Mouse (Mus musculus) layer of hippocampus, adult 9-11 months (tissue): Measurements from ENCODE around the gene Ahctf1.

Experiments used
- DNase-seq: peaks from one replicate; pipeline ENCODE4 v3.0.0; 2022

Gene Ahctf1

GRCm38 (mm10) chr1:179804140-179804881 is 831 bp upstream of the Ahctf1 start:
- DNase-seq: no peak

GRCm38 (mm10) chr1:179802610-179803512 is 619 bp downstream of the Ahctf1 start, which contains the start of gene Gm10518:
Gene Gm10518 (plus strand): TSS chr1:179803376.
- peak; percentile 35 for DNase-seq

DNA sequence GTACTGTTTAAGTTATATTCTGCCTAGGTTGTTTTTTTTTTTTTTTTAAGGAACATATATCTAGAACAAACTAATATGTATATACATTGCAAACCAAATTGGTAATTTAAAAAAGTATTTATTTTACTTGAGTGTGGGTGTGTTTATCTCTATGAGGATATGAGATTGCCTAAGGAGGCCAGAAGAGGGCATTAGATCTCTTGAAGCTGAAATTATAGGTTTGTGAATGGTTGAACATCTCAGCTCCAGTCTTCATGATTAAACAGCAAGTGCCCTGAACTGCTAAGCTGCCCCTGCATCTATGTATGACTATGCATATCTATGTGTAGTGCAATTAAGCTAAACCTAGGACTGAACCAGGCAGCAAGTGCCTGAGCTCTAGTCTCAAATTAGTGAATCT is 4.7 kb downstream of the Ahctf1 start:
- DNase-seq: no peak

DNA sequence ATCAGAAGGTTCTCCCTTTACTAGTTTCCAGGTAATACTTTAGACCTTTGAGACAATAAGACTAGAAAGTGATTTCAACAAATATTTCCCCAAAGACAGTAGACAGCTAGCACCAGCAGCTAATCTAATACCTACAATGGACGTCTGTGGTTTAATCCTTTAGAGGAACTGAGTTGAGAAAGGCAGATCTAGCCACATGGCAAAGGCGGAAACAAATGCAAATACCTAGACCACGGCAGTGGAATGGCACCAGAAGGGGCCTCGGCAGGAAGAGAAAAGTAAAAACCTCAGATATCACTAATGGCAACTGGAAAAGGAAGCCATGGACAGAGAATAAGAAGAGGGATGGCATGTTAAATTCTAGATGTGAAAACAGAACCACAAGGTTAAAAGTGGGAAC is 16.2 kb downstream of the Ahctf1 start:
- DNase-seq: no peak

DNA sequence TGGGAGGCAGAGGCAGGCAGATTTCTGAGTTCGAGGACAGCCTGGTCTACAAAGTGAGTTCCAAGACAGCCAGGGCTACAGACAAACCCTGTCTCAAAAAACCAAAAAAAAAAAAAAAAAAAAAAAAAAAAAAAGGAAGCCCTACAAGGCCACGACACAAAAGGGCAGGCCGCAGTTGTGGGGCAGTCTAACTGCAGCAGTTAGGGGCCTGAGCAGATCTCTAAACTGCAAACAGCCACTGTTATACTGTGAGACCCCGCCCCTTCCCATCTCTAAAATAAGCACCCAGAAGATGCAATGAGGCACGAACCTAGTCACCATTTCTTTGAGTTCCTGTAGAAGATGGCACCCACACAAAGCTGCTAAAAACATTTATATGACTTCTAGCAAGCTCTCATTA is 18.0 kb downstream of the Ahctf1 start:
- DNase-seq: no peak

DNA sequence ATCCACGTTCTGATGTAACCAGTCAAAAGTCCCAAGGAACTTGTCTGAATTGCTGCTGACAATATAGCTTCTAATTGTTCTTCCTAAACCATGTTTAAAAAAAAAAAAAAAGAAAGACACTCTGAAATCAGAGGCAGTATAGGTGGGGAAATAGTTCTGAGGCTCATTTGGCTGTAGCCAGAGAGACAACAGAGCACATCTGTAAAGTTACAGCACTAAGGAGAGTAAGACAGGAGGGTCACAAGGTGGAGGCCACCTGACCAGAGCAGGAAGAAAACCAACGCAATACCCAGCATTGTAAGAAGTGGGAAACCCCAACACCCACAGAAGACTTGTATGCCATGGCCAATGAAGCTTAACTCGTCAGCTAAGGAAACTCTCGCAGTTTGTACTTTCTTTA is 19.4 kb downstream of the Ahctf1 start:
- DNase-seq: no peak

GRCm38 (mm10) chr1:179776831-179777230 is 26.6 kb downstream of the Ahctf1 start:
- no peak for DNase-seq

DNA sequence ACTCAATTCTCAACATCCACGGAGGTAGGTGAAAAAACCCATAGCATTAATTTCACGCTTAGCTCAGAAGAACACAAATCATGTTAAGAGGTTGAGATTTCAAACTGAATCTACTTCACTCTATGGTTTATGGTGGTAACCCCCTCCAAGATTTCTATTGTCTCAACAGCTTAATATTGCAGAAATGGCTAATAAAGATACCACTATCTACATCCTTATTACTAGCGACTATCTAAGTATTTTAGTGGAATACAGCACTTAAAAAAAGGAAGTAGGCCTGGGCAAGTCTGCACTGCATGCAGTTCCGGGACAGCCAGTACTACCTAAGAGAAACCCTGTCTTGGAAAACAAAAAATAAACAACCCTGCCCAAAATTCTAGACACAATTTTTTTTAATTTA is 42.9 kb downstream of the Ahctf1 start:
- DNase-seq: no peak

- no peak for DNase-seq
Measured at GRCm38 (mm10) chr1:179760086-179760485, 43.4 kb downstream of the Ahctf1 start.

GRCm38 (mm10) chr1:179756477-179756876 is 47.0 kb downstream of the Ahctf1 start:
- DNase-seq: no peak

DNA sequence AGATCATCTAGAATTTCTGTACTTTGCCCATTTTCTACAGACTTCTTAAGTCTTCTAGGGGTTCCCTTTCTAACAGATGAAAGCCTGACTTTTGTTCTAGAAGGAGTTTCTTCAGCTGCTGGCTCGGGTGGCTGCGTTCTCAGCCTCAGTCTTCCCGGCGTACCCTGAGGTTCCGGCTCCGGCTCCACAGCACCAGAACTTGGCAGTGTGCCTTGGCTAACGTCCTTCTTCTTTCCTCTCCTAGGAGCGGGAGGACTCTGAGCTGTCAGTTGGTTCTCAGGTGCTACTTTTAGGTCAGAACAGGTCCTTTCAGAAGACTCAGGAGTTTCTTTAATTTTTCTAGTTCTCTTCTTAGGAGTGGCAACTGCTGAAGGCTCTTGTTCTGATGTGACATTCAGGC is 50.5 kb downstream of the Ahctf1 start:
- DNase-seq: no peak

DNA sequence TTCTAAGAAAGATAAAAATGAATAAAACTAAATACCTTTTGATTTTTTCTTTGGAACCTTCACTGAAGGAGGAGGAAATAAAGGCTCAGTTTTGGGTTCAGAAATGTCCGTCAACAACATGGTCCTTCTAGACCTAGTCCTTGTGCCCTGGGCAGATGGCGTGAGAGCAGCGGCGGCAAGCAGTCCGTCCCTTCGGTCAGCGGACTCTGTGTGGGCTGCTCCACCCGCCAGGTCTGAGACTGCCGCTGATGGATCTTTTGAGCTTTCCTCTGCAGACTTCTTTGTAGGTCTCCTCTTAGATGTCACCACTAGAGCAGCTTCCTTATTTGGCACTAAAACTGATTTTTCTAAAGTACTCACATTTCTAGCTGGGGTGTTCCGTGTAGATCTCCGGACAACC is 51.2 kb downstream of the Ahctf1 start:
- DNase-seq: no peak

GRCm38 (mm10) chr1:179745171-179745570 is 58.3 kb downstream of the Ahctf1 start, which contains the start of gene Kif28:
Gene Kif28 (minus strand): TSS chr1:179745271.
- no peak for DNase-seq

DNA sequence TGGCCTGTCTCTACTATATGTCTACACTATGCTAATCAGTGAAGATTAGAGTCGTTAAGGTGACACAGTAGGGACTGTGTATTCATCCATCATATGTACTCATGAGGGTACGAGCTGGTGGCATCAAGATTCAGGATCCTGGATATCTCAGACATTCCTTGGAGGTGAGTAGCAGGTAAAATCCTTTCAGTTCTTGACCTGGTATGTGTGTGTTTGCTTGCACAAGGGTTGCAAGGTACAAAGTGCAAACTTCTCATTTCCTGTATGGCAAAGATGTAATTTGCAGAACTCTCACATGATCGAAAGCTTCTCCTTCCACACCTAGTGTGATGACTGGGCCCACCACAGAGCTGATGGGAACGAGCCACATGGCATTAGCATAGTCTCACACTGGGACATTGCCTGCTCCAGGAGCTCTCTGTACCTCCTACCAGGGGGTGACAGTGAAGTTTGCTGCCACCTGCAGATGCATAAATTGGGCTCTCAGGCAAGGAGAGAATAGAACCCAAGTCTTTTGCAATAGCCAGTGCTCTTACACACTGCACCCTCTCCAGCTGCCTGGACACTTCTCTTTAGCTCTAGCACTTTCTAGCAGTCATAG is 59.8 kb downstream of the Ahctf1 start:
- DNase-seq: no peak

- no peak for DNase-seq
Measured at GRCm38 (mm10) chr1:179736483-179736882, 67.0 kb downstream of the Ahctf1 start.

GRCm38 (mm10) chr1:179734500-179735474 is 68.7 kb downstream of the Ahctf1 start:
- peak; percentile 42 for DNase-seq

DNA sequence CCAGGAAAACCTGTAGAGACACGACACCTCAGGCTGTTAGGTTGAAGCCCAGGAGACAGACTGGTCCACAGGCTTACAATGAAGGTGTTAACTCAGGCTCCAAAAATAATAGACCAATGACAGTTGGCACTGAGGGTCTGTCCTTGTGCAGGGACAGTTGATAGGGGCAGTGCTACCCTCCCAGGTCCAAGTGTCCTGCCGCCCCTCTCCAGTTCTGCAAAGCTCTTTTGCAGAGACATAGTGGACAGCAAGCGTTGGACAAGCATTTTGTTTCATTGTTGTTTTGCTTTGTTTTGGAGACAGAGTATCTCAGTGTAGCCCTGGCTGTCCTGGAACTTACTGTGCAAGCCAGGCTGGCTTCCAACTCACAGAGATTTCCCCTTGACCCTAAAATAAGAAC is 72.1 kb downstream of the Ahctf1 start:
- DNase-seq: no peak

- no peak for DNase-seq
Measured at GRCm38 (mm10) chr1:179728661-179729060, 74.8 kb downstream of the Ahctf1 start.

DNA sequence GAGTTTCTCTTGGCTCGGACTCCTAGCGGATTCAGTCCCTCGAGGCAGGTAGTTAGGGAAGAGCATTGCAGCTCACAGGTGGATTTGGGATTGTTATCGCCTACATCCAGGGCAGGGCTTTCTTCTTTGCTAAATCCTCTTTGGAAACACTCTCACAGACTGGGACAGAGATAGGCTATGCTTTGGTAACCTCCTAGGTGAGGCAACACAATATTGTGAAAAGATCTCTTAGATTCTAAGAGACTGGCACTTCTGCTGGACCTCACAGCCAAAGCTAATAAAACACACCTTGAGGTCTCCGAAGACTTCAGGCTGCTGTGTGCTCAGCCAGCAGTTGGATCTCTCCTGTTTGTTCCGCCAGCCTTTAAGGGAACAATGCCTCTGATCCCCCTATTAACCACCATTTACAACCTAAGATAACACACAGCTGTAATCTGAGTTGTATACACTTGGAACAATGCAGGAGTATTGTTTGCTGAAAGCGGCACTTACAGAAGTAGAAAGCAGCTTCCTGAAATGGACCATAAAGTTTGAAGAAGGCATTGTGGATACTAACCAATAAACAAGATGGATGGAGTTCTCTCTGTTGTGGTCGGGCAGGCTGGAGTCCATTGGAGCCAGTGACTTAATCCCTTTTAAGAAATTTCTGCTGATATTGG is 80.5 kb downstream of the Ahctf1 start:
- DNase-seq: no peak

GRCm38 (mm10) chr1:179715786-179716185 is 87.7 kb downstream of the Ahctf1 start:
- DNase-seq: peak; percentile 12

GRCm38 (mm10) chr1:179715289-179715688 is 88.2 kb downstream of the Ahctf1 start:
- peak; percentile 5 for DNase-seq

DNA sequence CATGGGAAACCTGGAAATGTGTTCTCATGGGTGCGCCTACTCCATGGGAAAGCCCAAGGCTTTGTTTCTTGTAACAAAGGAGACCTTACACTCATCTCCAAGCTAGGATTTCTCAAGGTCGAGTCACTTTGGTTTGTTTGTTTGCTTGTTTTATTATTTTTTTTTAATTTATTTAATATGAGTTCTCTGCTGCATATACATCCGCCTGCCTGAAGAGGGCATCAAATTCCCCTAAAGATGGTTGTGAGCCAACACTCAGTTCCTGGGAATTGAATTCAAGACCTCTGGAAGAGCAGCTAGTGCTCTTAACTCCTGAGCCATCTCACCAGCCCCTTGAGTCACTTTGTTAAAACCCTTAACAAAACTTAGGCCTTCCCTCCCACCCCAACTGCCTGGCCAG is 90.1 kb downstream of the Ahctf1 start:
- no peak for DNase-seq
